Mouse (Mus musculus) left cerebral cortex, postnatal 14 days (tissue): ENCODE measurements around the gene AC161166.1. TPM values are rescaled to one million over a fixed set of nuclear protein-coding genes. Genes with fewer than 3 reads are reported as not detected.
"Not testable (repeated sequence)": the region's sequence is repeated elsewhere in the genome, so short reads cannot be mapped to it uniquely, and the experiment has no call there.

ENCODE experiments used
- DNase-seq, 2 experiments: peaks; one replicate each; pipeline ENCODE4 v3.0.0; 2021 to 2022; ENCODE audit warnings: low spot score in 2 of 2, mixed read lengths in 1 of 2
- intact Hi-C: fragments of 180-260 bp; cut with DNase I; formaldehyde crosslinking; loops from one replicate; pipeline ENCODE4 v1.15.1; 2025
- total RNA-seq, 2 experiments: library from RNA; stranded (reverse); gene quantifications; 2 replicates each; pipeline ENCODE4 v1.2.3; 2021

The AC161166.1 gene
- total RNA-seq, 2 experiments from 2014 or later, result not detected

GRCm38 (mm10) chr7:24499856-24500577, 12.2 kb downstream of the AC161166.1 start:
- intact Hi-C loops, result no loop called here
- DNase-seq, result no peak

- DNase-seq, result no peak
- intact Hi-C loops, result no loop called here
Observed at GRCm38 (mm10) chr7:24488303-24488702, 24.0 kb downstream of the AC161166.1 start.

GRCm38 (mm10) chr7:24487403-24487802, 24.9 kb downstream of the AC161166.1 start:
- intact Hi-C loops, result no loop called here
- DNase-seq, result no peak

GRCm38 (mm10) chr7:24486654-24487130, 25.6 kb downstream of the AC161166.1 start:
- DNase-seq, result no peak
- intact Hi-C loops, result no loop called here

- DNase-seq, result no peak
- intact Hi-C loops, result no loop called here
Observed at GRCm38 (mm10) chr7:24485481-24485880, 26.8 kb downstream of the AC161166.1 start.

- intact Hi-C loops, DNase-seq: not testable (repeated sequence)
Observed at GRCm38 (mm10) chr7:24483291-24483690, 29.0 kb downstream of the AC161166.1 start.

- intact Hi-C loops, result no loop called here
- DNase-seq, result no peak
Observed at GRCm38 (mm10) chr7:24482208-24483020, 29.8 kb downstream of the AC161166.1 start.

GRCm38 (mm10) chr7:24481474-24482207, 30.6 kb downstream of the AC161166.1 start, which contains the start of gene Cadm4:
Cadm4 (plus strand) TSS chr7:24482023.
- intact Hi-C loops, result no loop called here
- peak; percentile 83 to 90 for DNase-seq

- DNase-seq, result no peak
- intact Hi-C loops, result no loop called here
Observed at GRCm38 (mm10) chr7:24480986-24481473, 31.2 kb downstream of the AC161166.1 start.

- intact Hi-C loops, result no loop called here
- peak; percentile 51 to 89 for DNase-seq
Observed at GRCm38 (mm10) chr7:24480121-24480941, 31.9 kb downstream of the AC161166.1 start.

- intact Hi-C loops, result no loop called here
- no peak for DNase-seq
Observed at GRCm38 (mm10) chr7:24479685-24480084, 32.6 kb downstream of the AC161166.1 start.

GRCm38 (mm10) chr7:24478911-24479310, 33.3 kb downstream of the AC161166.1 start:
- intact Hi-C loops, result no loop called here

GRCm38 (mm10) chr7:24476856-24477255, 35.4 kb downstream of the AC161166.1 start:
- intact Hi-C loops, result no loop called here
- no peak for DNase-seq

More at GRCm38 (mm10) chr7:24478911-24479310, 33.3 kb downstream of the AC161166.1 start:
- no peak for DNase-seq

GRCm38 (mm10) chr7:24476338-24476737, 35.9 kb downstream of the AC161166.1 start:
- intact Hi-C loops, result no loop called here
- no peak for DNase-seq

GRCm38 (mm10) chr7:24474811-24475506, 37.3 kb downstream of the AC161166.1 start:
- DNase-seq, result peak in 1 of 2 experiments; percentile 39
- intact Hi-C loops, result no loop called here

GRCm38 (mm10) chr7:24473913-24474529, 38.2 kb downstream of the AC161166.1 start:
- DNase-seq, result peak; percentile 75 to 84

GRCm38 (mm10) chr7:24472937-24473336, 39.3 kb downstream of the AC161166.1 start:
- no peak for DNase-seq
- intact Hi-C loops, result no loop called here

More at GRCm38 (mm10) chr7:24473913-24474529, 38.2 kb downstream of the AC161166.1 start:
- intact Hi-C loops, result no loop called here

- intact Hi-C loops, result no loop called here
- DNase-seq, result no peak
Observed at GRCm38 (mm10) chr7:24472442-24472841, 39.8 kb downstream of the AC161166.1 start.
